Mouse (Mus musculus) left cerebral cortex, adult 9 months (tissue): Measurements from ENCODE around the gene G430095P16Rik.

Experiments used
- DNase-seq, 2 experiments: peaks; one replicate each; pipeline ENCODE4 v3.0.0; 2022; ENCODE audit warnings: low spot score in 2 of 2

G430095P16Rik gene

GRCm38 (mm10) chr8:84702963-84703465, 19.8 kb upstream of the G430095P16Rik start:
- DNase-seq = no peak

- DNase-seq = no peak
Observed at GRCm38 (mm10) chr8:84703466-84704249, 19.1 kb upstream of the G430095P16Rik start.

GRCm38 (mm10) chr8:84704356-84704755, 18.5 kb upstream of the G430095P16Rik start:
- peak in 1 of 2 experiments; percentile 70 for DNase-seq

- DNase-seq = no peak
Observed at GRCm38 (mm10) chr8:84704867-84705831, 17.7 kb upstream of the G430095P16Rik start.

- DNase-seq = no peak
Observed at GRCm38 (mm10) chr8:84705960-84706359, 16.8 kb upstream of the G430095P16Rik start.

- no peak for DNase-seq
Observed at GRCm38 (mm10) chr8:84706610-84707266, 16.1 kb upstream of the G430095P16Rik start.

GRCm38 (mm10) chr8:84707267-84707883, 15.4 kb upstream of the G430095P16Rik start:
- no peak for DNase-seq

GRCm38 (mm10) chr8:84708071-84708541, 14.7 kb upstream of the G430095P16Rik start:
- no peak for DNase-seq

GRCm38 (mm10) chr8:84708774-84709475, 13.9 kb upstream of the G430095P16Rik start:
- DNase-seq = peak in 1 of 2 experiments; percentile 90

GRCm38 (mm10) chr8:84709931-84710330, 12.9 kb upstream of the G430095P16Rik start:
- no peak for DNase-seq

GRCm38 (mm10) chr8:84711312-84711711, 11.5 kb upstream of the G430095P16Rik start:
- no peak for DNase-seq

GRCm38 (mm10) chr8:84711933-84712758, 10.7 kb upstream of the G430095P16Rik start:
- no peak for DNase-seq

- no peak for DNase-seq
Observed at GRCm38 (mm10) chr8:84712759-84713120, 10.1 kb upstream of the G430095P16Rik start.

- DNase-seq = no peak
Observed at GRCm38 (mm10) chr8:84713381-84713780, 9.4 kb upstream of the G430095P16Rik start.

GRCm38 (mm10) chr8:84714161-84714560, 8.6 kb upstream of the G430095P16Rik start:
- no peak for DNase-seq

- no peak for DNase-seq
Observed at GRCm38 (mm10) chr8:84715893-84716468, 6.8 kb upstream of the G430095P16Rik start.

- DNase-seq = no peak
Observed at GRCm38 (mm10) chr8:84716790-84717189, 6.0 kb upstream of the G430095P16Rik start.

GRCm38 (mm10) chr8:84718476-84718875, 4.3 kb upstream of the G430095P16Rik start:
- DNase-seq = no peak

GRCm38 (mm10) chr8:84718959-84719690, 3.7 kb upstream of the G430095P16Rik start:
- no peak for DNase-seq
